Mouse (Mus musculus) stomach, postnatal 0 days (tissue): ENCODE measurements around the gene Hes5. TPM values are rescaled to one million over a fixed set of nuclear protein-coding genes. Genes with fewer than 3 reads are reported as not detected.

Experiments used
- ATAC-seq: fragments of 200-750 bp; cut with Nextera tagmentation; 2 replicates; pipeline ENCODE4 v1.8.0; 2017; ENCODE audit not compliant: low FRiP score, low TSS enrichment
- DNase-seq: peaks from one replicate; pipeline ENCODE4 v3.0.0-alpha.2; 2016; ENCODE audit warnings: low spot score
- H3K27ac ChIP-seq: fragments of 300-500 bp; sonication (generic); replicated peaks from 2 replicates; pipeline ENCODE4 v1.5.1; 2014; ENCODE audit warnings: mild to moderate bottlenecking, control low read depth
- H3K27me3 ChIP-seq: fragments of 300-500 bp; sonication (generic); 2 replicates; pipeline ENCODE4 v1.6.1; 2014; ENCODE audit warnings: low read length; ENCODE audit not compliant: control insufficient read depth, insufficient read depth
- H3K36me3 ChIP-seq: fragments of 300-500 bp; sonication (generic); 2 replicates; pipeline ENCODE4 v1.6.1; 2014; ENCODE audit warnings: low read length, mixed read lengths; ENCODE audit not compliant: control insufficient read depth, insufficient read depth
- H3K4me1 ChIP-seq: fragments of 300-500 bp; sonication (generic); replicated peaks from 2 replicates; pipeline ENCODE4 v1.6.1; 2014; ENCODE audit warnings: antibody characterized with exemption; ENCODE audit not compliant: control insufficient read depth, insufficient read depth
- H3K4me2 ChIP-seq: fragments of 300-500 bp; sonication (generic); replicated peaks from 2 replicates; pipeline ENCODE4 v1.6.1; 2014; ENCODE audit warnings: low read depth, mild to moderate bottlenecking, control low read depth, moderate library complexity
- H3K4me3 ChIP-seq: fragments of 300-500 bp; sonication (generic); 2 replicates; pipeline ENCODE4 v1.5.1; 2014; ENCODE audit warnings: low read depth, low read length, control low read depth
- H3K9ac ChIP-seq: fragments of 300-500 bp; sonication (generic); 2 replicates; pipeline ENCODE4 v1.6.1; 2014; ENCODE audit warnings: mild to moderate bottlenecking, low read length, control low read depth, mixed read lengths
- H3K9me3 ChIP-seq: fragments of 300-500 bp; sonication (generic); 2 replicates; pipeline ENCODE4 v1.6.1; 2016; ENCODE audit warnings: low read length; ENCODE audit not compliant: control insufficient read depth
- CTCF ChIP-seq: IDR thresholded peaks from 2 replicates; pipeline ENCODE4 v1.5.1; 2016; ENCODE audit warnings: antibody characterized with exemption, low read depth, mild to moderate bottlenecking, moderate library complexity
- EP300 ChIP-seq: optimal IDR thresholded peaks from 2 replicates; pipeline ENCODE3; 2016; ENCODE audit warnings: antibody characterized with exemption
- WGBS: fragments of 180-500 bp; shearing (Covaris S2); extraction: QIAGEN DNeasy Blood & Tissue Kit; methylation state at CpG from one replicate; pipeline ENCODE4 v1.1.7; 2014; 5-methylcytosine and 5-hydroxymethylcytosine counted together
- polyA plus RNA-seq: library from polyadenylated mRNA; unstranded; fragments of >200 nt; fragmentation: Nextera tagmentation; extraction: Ambion mirVana; gene quantifications from 2 replicates; pipeline ENCODE4 v1.2.1, GENCODE M21; 2015

Hes5 gene
- polyA plus RNA-seq, 1 experiment from 2014 or later: 0.24 TPM

GRCm38 (mm10) chr4:154936542-154937255 is 24.0 kb upstream of the Hes5 start:
- Histone ChIP-seq H3K4me2 (no peak overlapping the region), H3K9me3 (no peaks in the 10 kb centered on the region), H3K27ac (no peak overlapping the region), H3K4me1 (no peaks in the 10 kb centered on the region), H3K9ac (no peak overlapping the region), H3K36me3 (no peaks in the 10 kb centered on the region), H3K4me3 (no peak overlapping the region), H3K27me3 (no peaks in the 10 kb centered on the region)
- DNase-seq (no peak), ATAC-seq (no peak)
- TF ChIP-seq CTCF (no peak), EP300 (no peak)
- 58% methylated on average over 8 of the region's 8 CpGs for WGBS

DNA sequence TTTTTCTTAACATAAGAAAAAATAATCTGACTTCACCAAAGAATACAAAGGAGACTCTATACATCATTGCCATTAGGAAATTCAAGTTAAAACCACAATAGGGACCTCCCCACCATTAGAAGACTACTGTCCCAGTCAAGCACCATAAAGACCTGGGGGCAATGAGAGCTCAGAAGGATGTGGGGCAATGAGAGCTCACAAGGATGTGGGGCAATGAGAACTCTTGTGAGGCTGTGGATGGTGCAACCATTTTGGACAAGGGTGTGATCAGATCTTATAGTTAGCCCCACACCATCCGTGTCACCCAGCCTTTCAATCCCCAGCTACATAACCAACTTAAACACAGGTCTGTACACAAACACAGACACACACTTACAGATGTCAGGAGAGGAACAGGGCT is 23.0 kb upstream of the Hes5 start:
- no peaks in the 10 kb centered on the region for H3K27me3 ChIP-seq
- no peaks in the 10 kb centered on the region for H3K9me3 ChIP-seq
- ATAC-seq (no peak), DNase-seq (no peak)
- no peak overlapping the region for H3K9ac ChIP-seq
- H3K4me3 ChIP-seq: no peak overlapping the region
- H3K36me3 ChIP-seq: no peaks in the 10 kb centered on the region
- 70% methylated on average over 1 of the region's 1 CpGs for WGBS
- no peak overlapping the region for H3K4me2 ChIP-seq
- H3K27ac ChIP-seq: no peak overlapping the region
- H3K4me1 ChIP-seq: no peaks in the 10 kb centered on the region
- TF ChIP-seq CTCF (no peak), EP300 (no peak)

DNA sequence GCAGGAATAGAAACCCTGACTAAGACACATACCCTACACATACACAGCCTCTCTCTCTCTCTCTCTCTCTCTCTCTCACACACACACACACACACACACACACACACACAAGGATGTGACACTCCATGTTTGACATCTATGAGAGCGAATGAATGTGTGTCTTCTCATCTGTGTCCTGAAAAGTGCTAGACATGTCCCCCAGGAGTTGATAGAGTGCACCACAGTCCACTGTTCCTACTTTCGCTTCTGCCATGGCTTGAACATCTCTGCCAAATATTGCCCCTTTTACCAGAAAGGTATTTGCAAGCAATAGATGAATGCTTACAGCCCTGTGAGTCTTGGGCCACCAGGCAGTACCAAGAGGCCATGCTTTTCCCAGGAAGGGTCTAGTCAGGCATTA is 20.6 kb upstream of the Hes5 start:
- no peaks in the 10 kb centered on the region for H3K4me1 ChIP-seq
- ATAC-seq (no peak), DNase-seq (no peak)
- H3K4me3 ChIP-seq: no peak overlapping the region
- H3K27ac ChIP-seq: no peak overlapping the region
- no peaks in the 10 kb centered on the region for H3K27me3 ChIP-seq
- TF ChIP-seq CTCF: no peak
- no peak overlapping the region for H3K9ac ChIP-seq
- no peaks in the 10 kb centered on the region for H3K36me3 ChIP-seq
- no peak overlapping the region for H3K4me2 ChIP-seq
- no peaks in the 10 kb centered on the region for H3K9me3 ChIP-seq
- 88% methylated on average over 2 of the region's 2 CpGs for whole genome bisulfite sequencing

DNA sequence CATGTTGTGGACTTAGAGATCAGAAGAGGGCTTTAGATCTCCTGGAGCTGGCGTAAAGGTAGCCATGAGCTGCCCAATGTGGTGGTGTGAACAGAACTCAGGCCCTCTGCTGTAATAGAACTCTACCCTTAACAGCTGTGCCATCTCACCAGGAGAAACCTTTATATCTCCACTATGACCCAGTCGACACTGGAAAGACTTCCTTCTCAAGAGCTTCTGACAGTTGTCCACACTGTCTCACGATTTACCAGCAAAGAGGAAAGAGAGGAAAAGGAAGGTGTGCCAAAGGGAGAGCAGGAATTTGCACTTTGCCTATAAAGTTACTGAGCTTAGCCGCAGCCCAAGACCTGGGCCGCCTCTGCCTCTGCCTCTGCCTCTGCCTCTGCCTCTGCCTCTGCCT is 18.9 kb upstream of the Hes5 start:
- Histone ChIP-seq H3K4me1 (no peaks in the 10 kb centered on the region), H3K9me3 (no peaks in the 10 kb centered on the region), H3K4me2 (no peak overlapping the region), H3K4me3 (no peak overlapping the region), H3K36me3 (no peaks in the 10 kb centered on the region), H3K9ac (no peak overlapping the region), H3K27ac (no peak overlapping the region), H3K27me3 (no peaks in the 10 kb centered on the region)
- no peak for TF ChIP-seq EP300
- ATAC-seq (no peak), DNase-seq (no peak)
- 90% methylated on average over 5 of the region's 5 CpGs for WGBS

DNA sequence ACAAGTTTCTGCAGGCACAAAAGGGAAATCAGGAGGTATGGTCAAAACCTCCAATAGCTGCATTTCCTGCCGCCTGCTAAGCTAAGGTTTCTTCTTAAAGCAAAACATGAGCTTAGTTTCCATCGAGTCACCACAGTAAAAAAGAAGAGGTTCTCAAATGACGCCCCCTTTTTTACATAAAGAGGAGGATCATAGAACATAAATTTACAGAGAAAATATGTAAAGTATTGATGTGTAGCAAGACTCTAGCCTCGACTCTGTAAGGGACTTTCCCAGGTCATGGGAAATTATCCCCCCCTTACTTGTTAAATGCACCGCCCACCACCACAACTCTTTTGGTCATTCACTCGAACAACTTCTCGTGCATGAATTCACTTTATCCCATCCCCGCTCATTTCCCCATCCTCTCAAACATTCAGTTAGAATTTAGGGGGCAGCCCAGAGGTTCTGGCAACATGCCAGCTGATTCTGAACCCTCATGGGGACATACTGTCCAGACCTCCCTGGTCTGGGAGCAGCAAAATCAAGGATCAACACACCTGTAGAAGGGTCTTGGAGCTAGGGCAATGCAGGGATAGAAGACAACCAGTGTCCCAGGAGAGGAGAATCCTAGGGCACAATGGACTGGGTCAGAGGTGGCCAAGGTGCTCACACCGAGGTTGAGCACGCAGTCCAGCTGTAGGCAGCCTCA is 17.9 kb upstream of the Hes5 start:
- H3K9ac ChIP-seq: no peak overlapping the region
- TF ChIP-seq EP300 (no peak), CTCF (no peak)

GRCm38 (mm10) chr4:154943323-154944039 is 17.2 kb upstream of the Hes5 start:
- DNase-seq (no peak), ATAC-seq (no peak)
- Histone ChIP-seq H3K27ac (no peak overlapping the region), H3K36me3 (no peaks in the 10 kb centered on the region), H3K4me3 (no peak overlapping the region), H3K9ac (no peak overlapping the region), H3K4me1 (no peaks in the 10 kb centered on the region), H3K4me2 (no peak overlapping the region), H3K9me3 (no peaks in the 10 kb centered on the region), H3K27me3 (no peaks in the 10 kb centered on the region)
- WGBS: 86% methylated on average over 6 of the region's 6 CpGs
- TF ChIP-seq EP300 (no peak), CTCF (no peak)

More for the DNA sequence above, 17.9 kb upstream of the Hes5 start:
- no peak for ATAC-seq
- Histone ChIP-seq H3K9me3 (no peaks in the 10 kb centered on the region), H3K4me2 (no peak overlapping the region), H3K27me3 (no peaks in the 10 kb centered on the region), H3K36me3 (no peaks in the 10 kb centered on the region), H3K27ac (no peak overlapping the region), H3K4me3 (no peak overlapping the region), H3K4me1 (no peaks in the 10 kb centered on the region)
- 76% methylated on average over 10 of the region's 10 CpGs for WGBS
- DNase-seq: no peak
